Mouse (Mus musculus) spleen, adult 12 weeks (tissue): ENCODE results near the gene S100a11.
"Not testable (repeated sequence)": the region's sequence is repeated elsewhere in the genome, so short reads cannot be mapped to it uniquely, and the experiment has no call there.

Experiments used
- DNase-seq: peaks from one replicate; pipeline ENCODE4 v3.0.0; 2022; ENCODE audit warnings: low spot score

The S100a11 gene

GRCm38 (mm10) chr3:93520330-93521193 is at the start of gene S100a11:
Gene S100a11, plus strand, starts transcription at chr3:93520488.
- DNase-seq = no peak

DNA sequence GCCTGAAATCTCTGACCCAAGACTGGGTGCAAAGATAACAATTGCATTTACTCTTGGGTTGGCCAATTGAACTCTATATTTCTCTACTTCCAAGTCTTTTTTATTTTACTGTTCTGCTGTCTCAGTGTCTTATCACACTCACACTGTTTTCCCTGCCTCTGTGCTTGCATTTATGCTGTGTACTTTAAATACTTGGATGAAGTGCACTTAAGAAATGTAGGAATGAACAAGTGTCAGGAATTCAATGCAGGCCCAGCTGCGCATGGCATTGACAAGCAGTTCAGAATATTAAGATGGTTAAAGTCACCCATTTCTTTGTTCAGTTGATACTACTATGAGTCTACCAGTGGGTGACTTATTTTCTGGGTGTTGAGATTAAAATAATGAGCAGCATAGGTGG is 40.2 kb upstream of the S100a11 start:
- DNase-seq = no peak

- DNase-seq = no peak
These were observed 38.2 kb upstream of the S100a11 start for GRCm38 (mm10) chr3:93481982-93482616.

GRCm38 (mm10) chr3:93485611-93486010 is 34.7 kb upstream of the S100a11 start:
- no peak for DNase-seq

- DNase-seq = no peak
These were observed 31.7 kb upstream of the S100a11 start for GRCm38 (mm10) chr3:93488541-93488940.

GRCm38 (mm10) chr3:93492176-93492575 is 28.1 kb upstream of the S100a11 start:
- DNase-seq = no peak

- no peak for DNase-seq
These were observed 26.3 kb upstream of the S100a11 start for GRCm38 (mm10) chr3:93493992-93494391.

DNA sequence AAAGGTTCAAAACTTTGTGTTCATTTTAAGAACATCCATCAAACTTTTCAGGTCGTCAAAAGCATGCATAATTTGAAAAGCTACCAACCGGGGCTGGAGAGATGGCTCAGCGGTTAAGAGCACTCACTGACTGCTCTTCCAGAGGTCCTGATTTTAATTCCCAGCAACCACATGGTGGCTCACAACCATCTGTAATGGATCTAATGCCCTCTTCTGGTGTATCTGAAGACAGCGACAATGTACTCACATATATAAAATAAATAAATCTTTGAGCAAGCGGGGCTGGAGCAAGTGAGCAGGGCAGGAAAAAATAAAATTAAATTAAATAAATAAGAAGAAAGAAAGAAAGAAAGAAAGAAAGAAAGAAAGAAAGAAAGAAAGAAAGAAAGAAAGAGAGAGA is 25.5 kb upstream of the S100a11 start:
- DNase-seq = not testable (repeated sequence)

- DNase-seq = no peak
These were observed 23.2 kb upstream of the S100a11 start for GRCm38 (mm10) chr3:93497131-93497530.

DNA sequence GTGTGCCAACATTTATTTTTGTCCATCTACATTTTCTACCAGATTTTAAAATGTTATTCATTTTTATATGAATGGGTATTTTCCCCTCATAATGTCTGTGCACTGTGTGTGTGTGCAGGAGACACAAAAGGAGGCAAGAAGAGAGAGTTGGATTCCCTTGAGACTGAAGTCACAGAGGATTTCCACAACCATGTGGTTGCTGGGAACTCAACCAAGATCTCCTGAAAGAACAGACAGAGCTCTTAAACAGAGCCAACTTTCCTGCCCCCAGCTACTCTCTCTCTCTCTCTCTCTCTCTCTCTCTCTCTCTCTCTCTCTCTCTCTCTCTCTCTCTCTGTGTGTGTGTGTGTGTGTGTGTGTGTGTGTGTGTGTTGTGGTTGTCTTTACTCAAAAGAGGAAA is 21.2 kb upstream of the S100a11 start:
- no peak for DNase-seq

- no peak for DNase-seq
These were observed 15.6 kb upstream of the S100a11 start for GRCm38 (mm10) chr3:93504536-93505189.

DNA sequence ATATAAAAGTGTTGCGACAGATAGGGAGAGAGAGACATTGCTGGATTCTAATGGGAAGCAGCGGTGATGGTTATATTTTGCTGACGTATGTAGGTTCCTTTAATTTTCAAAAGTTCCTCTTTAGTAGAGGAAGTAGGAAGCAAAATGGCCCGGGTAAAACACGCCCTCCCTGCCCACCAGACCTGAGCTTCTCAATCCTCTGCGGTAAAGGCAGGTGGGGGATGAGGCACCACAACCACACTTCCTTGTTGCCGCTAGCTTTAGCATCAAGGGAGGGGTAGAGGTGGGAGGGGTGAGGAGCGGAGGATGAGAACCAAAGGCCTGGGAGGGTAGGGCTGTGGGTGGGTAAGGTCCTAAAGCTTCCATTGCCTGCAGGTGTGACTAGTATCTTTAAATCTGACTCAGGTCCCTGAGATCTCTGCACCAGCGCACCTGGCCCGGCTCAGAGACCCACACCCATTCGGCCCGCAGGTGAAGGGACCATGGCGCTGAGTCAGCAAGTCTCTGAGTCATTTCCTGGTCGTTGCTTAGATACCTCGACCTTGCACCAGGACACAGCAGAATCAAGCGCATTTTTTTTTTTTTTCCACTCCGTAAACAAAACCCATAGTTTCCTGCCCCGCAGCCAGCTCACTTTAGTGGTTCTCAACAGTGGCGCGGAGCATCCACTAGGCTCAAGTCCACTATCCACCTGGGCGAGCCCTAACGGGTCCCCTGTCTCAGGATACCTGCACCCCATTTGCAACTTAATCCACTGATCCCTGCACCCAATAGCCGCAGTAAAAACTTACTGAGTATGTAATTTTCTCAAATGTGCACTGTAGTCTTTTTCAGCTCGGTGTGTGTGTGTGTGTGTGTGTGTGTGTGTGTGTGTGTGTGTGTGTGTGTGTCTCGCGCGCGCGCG is 14.1 kb upstream of the S100a11 start:
- DNase-seq = peak; percentile 60

DNA sequence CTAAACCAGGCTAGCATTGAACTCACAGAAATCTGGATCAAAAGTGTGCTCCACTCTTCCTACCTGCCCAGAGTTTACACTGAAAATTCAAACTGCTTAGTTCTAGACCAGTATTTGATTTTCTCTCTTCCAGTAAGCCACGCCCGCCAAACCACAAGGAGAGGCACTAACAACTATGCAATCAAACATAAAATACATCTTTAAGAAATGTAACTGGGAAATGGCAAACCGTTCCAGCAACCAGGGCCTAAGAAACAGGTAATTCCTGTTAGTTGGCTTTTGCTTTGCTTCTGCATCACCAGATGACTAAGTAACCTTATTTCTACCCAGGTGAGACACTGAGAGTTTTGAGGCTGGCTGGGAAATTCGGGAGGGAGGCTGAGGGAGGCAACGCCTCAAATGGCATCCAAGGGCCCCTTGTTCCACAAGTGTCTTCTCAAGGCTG is 13.4 kb upstream of the S100a11 start:
- no peak for DNase-seq

DNA sequence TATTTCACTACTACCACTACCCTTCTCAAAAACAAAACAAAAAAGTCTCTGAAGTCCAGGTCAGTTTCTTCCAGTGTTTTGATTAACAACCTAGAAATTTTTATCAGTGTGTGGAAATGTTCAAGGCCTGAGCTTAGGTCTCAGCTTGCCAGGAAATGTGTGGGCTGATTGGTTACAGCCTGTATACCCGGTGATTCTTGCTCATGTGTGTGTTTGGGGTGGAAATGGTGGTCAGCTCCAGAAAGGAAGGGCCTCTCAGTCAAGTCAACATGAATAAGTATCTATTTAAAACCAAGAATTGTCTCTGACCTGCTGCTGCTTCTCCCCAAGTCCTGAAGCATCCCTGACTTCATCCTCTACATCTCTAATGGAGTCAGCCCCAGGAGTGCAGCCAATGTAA is 11.0 kb upstream of the S100a11 start:
- DNase-seq = no peak

GRCm38 (mm10) chr3:93511036-93511435 is 9.3 kb upstream of the S100a11 start:
- DNase-seq = no peak

DNA sequence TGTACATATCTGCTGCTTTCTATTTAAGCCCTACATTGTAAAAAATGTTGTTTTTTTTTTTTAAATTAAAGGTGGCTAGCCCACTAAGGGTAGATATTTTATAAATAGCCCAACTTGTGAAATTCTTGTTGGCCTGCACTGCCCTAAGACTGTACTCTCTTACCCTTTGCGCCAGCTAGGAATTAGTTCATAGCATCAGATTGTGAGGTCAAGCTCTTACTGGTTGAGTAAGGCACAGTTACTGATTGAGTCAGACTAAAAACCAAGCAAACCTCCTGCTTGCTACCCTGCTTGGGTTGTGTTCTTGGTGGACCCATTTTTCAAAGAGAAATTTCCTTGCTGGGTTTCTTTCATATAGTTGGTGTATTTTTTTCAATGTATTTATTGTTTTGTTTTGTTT is 8.5 kb upstream of the S100a11 start:
- DNase-seq = no peak

- DNase-seq = no peak
These were observed 7.7 kb upstream of the S100a11 start for GRCm38 (mm10) chr3:93512386-93513101.

- DNase-seq = no peak
These were observed 5.7 kb upstream of the S100a11 start for GRCm38 (mm10) chr3:93514628-93515027.

DNA sequence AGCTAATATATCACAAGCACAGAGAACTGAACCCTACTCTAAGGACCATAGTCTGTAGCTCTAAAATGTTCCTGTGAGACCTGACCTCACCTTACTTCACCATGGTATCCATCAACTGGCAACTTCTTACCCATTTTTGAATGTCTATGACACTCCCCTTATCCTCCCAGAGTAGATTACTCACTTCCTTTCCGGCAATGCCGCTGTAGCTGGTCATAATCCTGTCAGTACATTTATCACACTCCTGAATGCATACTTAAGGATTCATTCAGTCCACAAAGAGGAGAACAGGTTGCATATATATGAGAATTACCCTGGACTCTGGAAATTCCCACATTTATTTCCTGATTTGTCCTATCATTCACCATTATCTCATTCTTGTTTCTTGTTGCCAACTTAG is 2.9 kb upstream of the S100a11 start:
- DNase-seq = no peak

- no peak for DNase-seq
These were observed 395 bp upstream of the S100a11 start for GRCm38 (mm10) chr3:93519856-93520329.

DNA sequence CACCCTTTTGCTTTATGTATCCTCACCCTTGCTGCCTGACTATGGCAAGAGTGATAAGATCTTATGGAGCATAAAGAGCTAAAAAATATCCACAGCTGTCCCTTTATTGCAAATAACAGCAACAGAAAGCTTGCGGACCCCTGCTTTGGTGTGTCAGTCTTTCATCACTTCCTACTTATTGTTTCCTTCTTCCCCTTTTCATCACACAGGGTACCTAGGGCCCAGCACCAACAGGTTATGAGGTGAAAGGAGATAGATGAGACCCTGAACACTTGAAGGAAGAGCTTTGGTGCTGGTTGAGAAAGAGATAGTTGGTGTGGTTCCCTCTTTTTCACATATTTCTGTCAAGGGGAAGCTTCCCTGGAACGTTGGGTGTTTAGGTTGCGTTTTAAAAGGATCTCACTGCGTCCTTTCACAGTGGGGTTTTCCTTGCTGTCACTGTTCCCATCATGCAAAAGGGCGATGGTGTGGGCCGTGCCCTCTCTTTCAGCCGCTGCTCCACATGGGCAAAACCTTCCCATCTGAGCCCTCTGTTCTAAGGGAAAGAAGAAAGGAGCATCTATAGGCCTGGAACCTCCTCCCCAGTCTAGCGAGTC is 1.3 kb downstream of the S100a11 start:
- DNase-seq = no peak
